Mouse (Mus musculus) lung, adult 10 weeks (tissue): ENCODE measurements around the gene Foxi1. TPM values are rescaled to one million over a fixed set of nuclear protein-coding genes. Genes with fewer than 3 reads are reported as not detected.

Experiments used
- polyA plus RNA-seq: library from polyadenylated mRNA; stranded (reverse); fragments of 350-450 nt; fragmentation: Illumina TruSeq; extraction: RNeasy Lipid Tissue Mini Kit (QIAGEN cat#74804); gene quantifications from one replicate; pipeline ENCODE4 v1.2.3, GENCODE M21; 2014; ENCODE audit warnings: low read depth, low replicate concordance; ENCODE audit not compliant: insufficient read depth

Gene Foxi1
- not detected for polyA plus RNA-seq

GRCm38 (mm10) chr11:34207989-34208388, at the start of gene Foxi1:
Gene Foxi1 (minus strand): TSS chr11:34208089.

Other genes starting within 250 kb of the Foxi1 start
- gene Kcnmb1, start 245.1 kb downstream of the Foxi1 start, polyA plus RNA-seq: 2.4 TPM
- not detected for gene Kcnip1, start 214.9 kb downstream of the Foxi1 start, polyA plus RNA-seq
- gene Lcp2, start 161.2 kb downstream of the Foxi1 start, polyA plus RNA-seq: 7.1 TPM
- gene 4930469K13Rik, start 109.5 kb downstream of the Foxi1 start, polyA plus RNA-seq: not detected
- gene Fam196b, start 106.7 kb upstream of the Foxi1 start, polyA plus RNA-seq: not detected